Mouse (Mus musculus) myocyte (in vitro differentiated cells): ENCODE data around the gene Acbd4. TPM values are rescaled to one million over a fixed set of nuclear protein-coding genes. Genes with fewer than 3 reads are reported as not detected.

Experiments
- H3K27me3 ChIP-seq: one replicate; pipeline ENCODE4 v1.6.1; 2011; ENCODE audit not compliant: control insufficient read depth, insufficient read depth, insufficient read length
- H3K36me3 ChIP-seq: one replicate; pipeline ENCODE4 v1.6.1; 2011; ENCODE audit not compliant: control insufficient read depth, insufficient read depth
- H3K4me2 ChIP-seq: one replicate; pipeline ENCODE4 v1.6.1; 2011; ENCODE audit warnings: low read depth, control low read depth
- H3K4me3 ChIP-seq: one replicate; pipeline ENCODE4 v1.5.1; 2011; ENCODE audit warnings: mild to moderate bottlenecking, control low read depth, moderate library complexity
- H3K79me2 ChIP-seq: one replicate; pipeline ENCODE4 v1.6.1; 2011; ENCODE audit not compliant: control insufficient read depth, insufficient read depth
- H3ac ChIP-seq: one replicate; pipeline ENCODE4 v1.6.1; 2011; ENCODE audit not compliant: control insufficient read depth, insufficient read length
- CEBPB ChIP-seq: IDR thresholded peaks from 2 replicates; pipeline ENCODE4 v1.6.1; 2011; ENCODE audit warnings: mild to moderate bottlenecking, moderate library complexity; ENCODE audit not compliant: poor library complexity, insufficient read depth, severe bottlenecking
- E2F4 ChIP-seq: IDR thresholded peaks from one replicate; pipeline ENCODE4 v1.6.1; 2011; ENCODE audit warnings: mild to moderate bottlenecking, control low read depth, moderate library complexity; ENCODE audit not compliant: insufficient read depth
- MAX ChIP-seq: IDR thresholded peaks from one replicate; pipeline ENCODE4 v1.6.1; 2011; ENCODE audit warnings: low read depth, mild to moderate bottlenecking, control low read depth
- MYOD1 ChIP-seq, 3 experiments: IDR thresholded peaks; one replicate each; pipeline ENCODE4 v1.6.1; 2011; ENCODE audit warnings: control low read depth in 2 of 3, low read depth in 2 of 3, mild to moderate bottlenecking in 2 of 3, moderate library complexity in 1 of 3; ENCODE audit not compliant: insufficient read length in 2 of 3, control insufficient read depth in 1 of 3
- MYOG ChIP-seq, 3 experiments: IDR thresholded peaks; one replicate each; pipeline ENCODE4 v1.6.1; 2011; ENCODE audit warnings: control low read depth in 2 of 3, low read depth in 2 of 3, mild to moderate bottlenecking in 2 of 3; ENCODE audit not compliant: insufficient read length in 2 of 3, control insufficient read depth in 1 of 3, insufficient read depth in 1 of 3
- POLR2A ChIP-seq: IDR thresholded peaks from one replicate; pipeline ENCODE4 v1.6.1; 2011; ENCODE audit warnings: low read depth, mild to moderate bottlenecking, control low read depth, moderate library complexity; ENCODE audit not compliant: insufficient read length
- POLR2AphosphoS2 ChIP-seq: IDR thresholded peaks from one replicate; pipeline ENCODE4 v1.6.1; 2011; ENCODE audit warnings: low read depth, control low read depth; ENCODE audit not compliant: insufficient read length
- REST ChIP-seq: IDR thresholded peaks from one replicate; pipeline ENCODE4 v1.6.1; 2011; ENCODE audit warnings: mild to moderate bottlenecking, control low read depth, moderate library complexity; ENCODE audit not compliant: insufficient read depth, insufficient read length
- SRF ChIP-seq: IDR thresholded peaks from one replicate; pipeline ENCODE4 v1.6.1; 2011; ENCODE audit warnings: low read depth; ENCODE audit not compliant: control insufficient read depth, insufficient read length
- TCF12 ChIP-seq: IDR thresholded peaks from one replicate; pipeline ENCODE4 v1.6.1; 2011; ENCODE audit warnings: mild to moderate bottlenecking, control low read depth; ENCODE audit not compliant: poor library complexity, insufficient read depth, severe bottlenecking
- TCF3 ChIP-seq: IDR thresholded peaks from one replicate; pipeline ENCODE4 v1.6.1; 2011; ENCODE audit warnings: low read depth, control low read depth; ENCODE audit not compliant: insufficient read length
- USF1 ChIP-seq: IDR thresholded peaks from one replicate; pipeline ENCODE4 v1.6.1; 2011; ENCODE audit warnings: low read depth, mild to moderate bottlenecking, control low read depth, moderate library complexity
- polyA plus RNA-seq: library from polyadenylated mRNA; unstranded; fragments of >200 nt; fragmentation: generic; extraction: Trizol; gene quantifications from one replicate; pipeline ENCODE4 v1.2.1, GENCODE M21; 2012; ENCODE audit warnings: missing spikeins

Gene Acbd4
- polyA plus RNA-seq, 1 experiment: 55.2 TPM

GRCm38 (mm10) chr11:103058499-103059085, 42.9 kb upstream of the Acbd4 start:
- no peak for TF ChIP-seq CEBPB
- no peak for TF ChIP-seq MYOD1 (IDR thresholded peaks at IDR 0.05; ENCODE audit: control insufficient read depth in 1 of 3, insufficient read length in 2 of 3, low read depth in 2 of 3)
- TF ChIP-seq POLR2AphosphoS2: no peak
- no peak for TF ChIP-seq E2F4
- TF ChIP-seq SRF: no peak
- TF ChIP-seq USF1: no peak
- TF ChIP-seq TCF12: no peak
- TF ChIP-seq MYOG (IDR thresholded peaks at IDR 0.05; ENCODE audit: control insufficient read depth in 1 of 3, insufficient read depth in 1 of 3, insufficient read length in 2 of 3, low read depth in 2 of 3): no peak
- no peak for TF ChIP-seq REST
- TF ChIP-seq MAX: no peak
- TF ChIP-seq POLR2A: no peak
- no peak for TF ChIP-seq TCF3
- no peak overlapping the region for H3K4me3 ChIP-seq

GRCm38 (mm10) chr11:103066191-103067050, 35.1 kb upstream of the Acbd4 start:
- H3K4me3 ChIP-seq: no peak overlapping the region
- H3K4me2 ChIP-seq: peak overlapping the region; percentile 63
- H3K79me2 ChIP-seq: no peaks in the 10 kb centered on the region
- TF ChIP-seq POLR2AphosphoS2 (peak; percentile 70), MAX (no peak), CEBPB (no peak), POLR2A (no peak), TCF3 (no peak), USF1 (no peak), REST (no peak), SRF (no peak), MYOD1 (IDR thresholded peaks at IDR 0.05; ENCODE audit: control insufficient read depth in 1 of 3, insufficient read length in 2 of 3, low read depth in 2 of 3) (peak in 1 of 3 experiments; percentile 1), E2F4 (no peak), MYOG (IDR thresholded peaks at IDR 0.05; ENCODE audit: control insufficient read depth in 1 of 3, insufficient read depth in 1 of 3, insufficient read length in 2 of 3, low read depth in 2 of 3) (no peak), TCF12 (peak; percentile 3)
- H3K27me3 ChIP-seq: no peaks in the 10 kb centered on the region
- peaks cover 71% of the 10 kb centered on the region for H3K36me3 ChIP-seq
- H3ac ChIP-seq: no peak overlapping the region

More at GRCm38 (mm10) chr11:103058499-103059085, 42.9 kb upstream of the Acbd4 start:
- Histone ChIP-seq H3K79me2 (peaks cover 10% of the 10 kb centered on the region), H3K27me3 (no peaks in the 10 kb centered on the region), H3K36me3 (peaks cover 55% of the 10 kb centered on the region), H3ac (no peak overlapping the region), H3K4me2 (no peak overlapping the region)

- peaks cover 66% of the 10 kb centered on the region for H3K36me3 ChIP-seq
- no peak overlapping the region for H3K4me3 ChIP-seq
- no peaks in the 10 kb centered on the region for H3K27me3 ChIP-seq
- no peaks in the 10 kb centered on the region for H3K79me2 ChIP-seq
- TF ChIP-seq REST (no peak), POLR2AphosphoS2 (peak; percentile 36), TCF12 (no peak), CEBPB (no peak), USF1 (peak; percentile 90), POLR2A (no peak)
- peak overlapping the region; percentile 63 for H3K4me2 ChIP-seq
- H3ac ChIP-seq: no peak overlapping the region
Observed at GRCm38 (mm10) chr11:103067051-103067361, 34.5 kb upstream of the Acbd4 start.

GRCm38 (mm10) chr11:103067457-103068001, 34.0 kb upstream of the Acbd4 start:
- TF ChIP-seq CEBPB: no peak
- no peak for TF ChIP-seq REST
- peak in 1 of 3 experiments; percentile 30 for TF ChIP-seq MYOG (IDR thresholded peaks at IDR 0.05; ENCODE audit: control insufficient read depth in 1 of 3, insufficient read depth in 1 of 3, insufficient read length in 2 of 3, low read depth in 2 of 3)
- TF ChIP-seq MYOD1 (IDR thresholded peaks at IDR 0.05; ENCODE audit: control insufficient read depth in 1 of 3, insufficient read length in 2 of 3, low read depth in 2 of 3): peak in 2 of 3 experiments; percentile 40 to 57
- Histone ChIP-seq H3K79me2 (no peaks in the 10 kb centered on the region), H3K27me3 (no peaks in the 10 kb centered on the region), H3ac (no peak overlapping the region), H3K4me3 (no peak overlapping the region), H3K4me2 (peak overlapping the region; percentile 63), H3K36me3 (peaks cover 63% of the 10 kb centered on the region)
